In the genomic region with DNA sequence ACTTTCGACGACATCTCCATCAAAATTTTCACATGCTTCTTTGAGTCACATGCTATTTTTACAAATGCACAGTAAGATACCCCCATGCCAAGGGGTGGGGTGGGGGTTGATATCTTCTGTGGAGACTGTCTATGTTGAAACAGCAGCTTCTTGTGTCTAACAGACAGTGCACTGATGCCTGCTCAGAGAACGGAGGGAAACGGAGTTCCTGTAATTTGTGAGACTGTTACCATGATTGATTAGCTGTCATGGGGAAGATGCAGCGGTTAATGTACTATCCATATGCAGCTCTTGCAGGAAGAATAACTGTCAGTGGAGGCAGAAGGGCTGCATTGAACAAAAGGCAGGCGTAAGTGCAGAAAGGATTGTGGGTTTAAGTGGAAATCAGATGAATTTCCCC, we compare ENCODE assay signal across 18 mouse cellular contexts.
DNase-seq lines count a peak whose midpoint lies in the region; ATAC-seq and TF ChIP-seq lines count a peak whose summit lies in the region.
"Had no signal": no experiment of that assay in that cellular context is flagged by ENCODE, and none has a peak within 500 bp of the region (broad histone marks: within the 10 kb centered on the region; RNA-seq: fewer than 3 reads in every experiment).

No protein-coding gene starts in this region.

- no peak for ATAC-seq in lung, embryonic 14.5 days (ENCODE audit: insufficient read depth)
- peak; percentile 58; the same call in 1 of the 2 replicates for ATAC-seq in forebrain, embryonic 13.5 days
- no peak; the same call in 1 of the 2 replicates for ATAC-seq in hindbrain, embryonic 14.5 days (ENCODE audit: low FRiP score)
- no peak for ATAC-seq in midbrain, postnatal 0 days (ENCODE audit: low FRiP score)
- ATAC-seq: lung, postnatal 0 days had no signal

- no peaks in the 10 kb centered on the region for H3K27me3 ChIP-seq in lung, embryonic 14.5 days (ENCODE audit: insufficient read depth, low read length)
- no peaks in the 10 kb centered on the region for H3K27me3 ChIP-seq in forebrain, embryonic 13.5 days
- H3K27me3 ChIP-seq in hindbrain, embryonic 14.5 days (ENCODE audit: control insufficient read depth, insufficient read depth, low read length) = no peaks in the 10 kb centered on the region
- H3K27me3 ChIP-seq in midbrain, postnatal 0 days (ENCODE audit: insufficient read depth, low read length) = no peaks in the 10 kb centered on the region
- no peaks in the 10 kb centered on the region for H3K27me3 ChIP-seq in heart, embryonic 10.5 days (ENCODE audit: insufficient read depth, poor library complexity, severe bottlenecking)
- H3K27me3 ChIP-seq: limb, embryonic 12.5 days; megakaryocyte, embryonic 14.5 days had no signal

- no peaks in the 10 kb centered on the region for H3K36me3 ChIP-seq in lung, embryonic 14.5 days (ENCODE audit: insufficient read depth)
- H3K36me3 ChIP-seq in forebrain, embryonic 13.5 days (ENCODE audit: poor library complexity, severe bottlenecking) = no peaks in the 10 kb centered on the region
- H3K36me3 ChIP-seq in hindbrain, embryonic 14.5 days (replicated peaks; ENCODE audit: control insufficient read depth, insufficient read depth) = no peaks in the 10 kb centered on the region
- H3K36me3 ChIP-seq in midbrain, postnatal 0 days (ENCODE audit: insufficient read depth, low read length) = no peaks in the 10 kb centered on the region
- H3K36me3 ChIP-seq in heart, embryonic 10.5 days = no peaks in the 10 kb centered on the region
- H3K36me3 ChIP-seq: limb, embryonic 12.5 days had no signal

- no peaks in the 10 kb centered on the region for H3K9me3 ChIP-seq in lung, embryonic 14.5 days (ENCODE audit: low read depth, low read length)
- no peaks in the 10 kb centered on the region for H3K9me3 ChIP-seq in forebrain, embryonic 13.5 days (replicated peaks)
- H3K9me3 ChIP-seq in hindbrain, embryonic 14.5 days (ENCODE audit: control insufficient read depth, low read length) = no peaks in the 10 kb centered on the region
- no peaks in the 10 kb centered on the region for H3K9me3 ChIP-seq in midbrain, postnatal 0 days (ENCODE audit: low read length)
- no peaks in the 10 kb centered on the region for H3K9me3 ChIP-seq in heart, embryonic 10.5 days
- H3K9me3 ChIP-seq: limb, embryonic 12.5 days; megakaryocyte, embryonic 14.5 days had no signal

- WGBS in lung, embryonic 14.5 days = 43% methylated on average over 6 of the region's 6 CpGs
- 76% methylated on average over 6 of the region's 6 CpGs for WGBS in forebrain, embryonic 13.5 days
- WGBS in hindbrain, embryonic 14.5 days = 50% methylated on average over 6 of the region's 6 CpGs
- 69% methylated on average over 6 of the region's 6 CpGs for WGBS in midbrain, postnatal 0 days
- WGBS in heart, embryonic 10.5 days = 67% methylated on average over 6 of the region's 6 CpGs

- H3K4me1 ChIP-seq in lung, embryonic 14.5 days (ENCODE audit: insufficient read depth) = no peaks in the 10 kb centered on the region
- peaks cover 16% of the 10 kb centered on the region; the same call in 1 of the 2 replicates for H3K4me1 ChIP-seq in forebrain, embryonic 13.5 days
- H3K4me1 ChIP-seq in hindbrain, embryonic 14.5 days (replicated peaks; ENCODE audit: control insufficient read depth, insufficient read depth, low read length) = peaks cover 26% of the 10 kb centered on the region; the same call in 1 of the 2 replicates
- peaks cover 6% of the 10 kb centered on the region; the same call in 1 of the 2 replicates for H3K4me1 ChIP-seq in midbrain, postnatal 0 days (ENCODE audit: insufficient read depth, low read length)
- H3K4me1 ChIP-seq in heart, embryonic 10.5 days = no peaks in the 10 kb centered on the region
- H3K4me1 ChIP-seq: megakaryocyte, embryonic 14.5 days had no signal

- H3K9ac ChIP-seq in lung, embryonic 14.5 days = no peak overlapping the region
- H3K9ac ChIP-seq in forebrain, embryonic 13.5 days = no peak overlapping the region
- peak overlapping the region; percentile 40; the same call in 1 of the 2 replicates for H3K9ac ChIP-seq in hindbrain, embryonic 14.5 days
- H3K9ac ChIP-seq in midbrain, postnatal 0 days (replicated peaks; ENCODE audit: low read length, poor library complexity, severe bottlenecking) = no peak overlapping the region
- H3K9ac ChIP-seq: limb, embryonic 12.5 days; liver, embryonic 14.5 days had no signal

- no peak overlapping the region for H3K4me3 ChIP-seq in lung, embryonic 14.5 days (ENCODE audit: low read depth, low read length)
- H3K4me3 ChIP-seq in forebrain, embryonic 13.5 days = no peak overlapping the region
- H3K4me3 ChIP-seq in hindbrain, embryonic 14.5 days (replicated peaks; ENCODE audit: low read length) = no peak overlapping the region
- H3K4me3 ChIP-seq in midbrain, postnatal 0 days (ENCODE audit: low read depth, low read length) = no peak overlapping the region
- no peak overlapping the region for H3K4me3 ChIP-seq in heart, embryonic 10.5 days
- H3K4me3 ChIP-seq: limb, embryonic 12.5 days; megakaryocyte, embryonic 14.5 days had no signal

- peak; percentile 43 for DNase-seq in lung, embryonic 14.5 days
- DNase-seq in lung, postnatal 14 days = no peak
- peak; percentile 56 for DNase-seq in hindbrain, embryonic 14.5 days (ENCODE audit: low spot score)
- DNase-seq in midbrain, postnatal 0 days (ENCODE audit: low spot score) = peak; percentile 35
- no peak for DNase-seq in cerebellum, postnatal 25 days
- no peak for DNase-seq in heart, embryonic 10.5 days (ENCODE audit: low spot score)
- no peak for DNase-seq in spleen, postnatal 14 days (ENCODE audit: low spot score in 2 of 2)
- DNase-seq: adrenal gland, postnatal 14 days; cerebellum, adult 8-10 months; kidney, adult 11 months; kidney, postnatal 14 days; right cerebral cortex, postnatal 4 days; thymus, postnatal 4 days had no signal

- no peak for TF ChIP-seq CTCF in lung, embryonic 14.5 days (IDR thresholded peaks at IDR 0.05; ENCODE audit: low read depth)
- TF ChIP-seq CTCF in midbrain, postnatal 0 days (IDR thresholded peaks at IDR 0.05) = no peak

- no peak overlapping the region for H3K27ac ChIP-seq in lung, embryonic 14.5 days (ENCODE audit: low read depth)
- H3K27ac ChIP-seq in forebrain, embryonic 13.5 days = no peak overlapping the region; the same call in 1 of the 2 replicates
- peak overlapping the region; percentile 78 for H3K27ac ChIP-seq in hindbrain, embryonic 14.5 days
- no peak overlapping the region for H3K27ac ChIP-seq in midbrain, postnatal 0 days (ENCODE audit: low read depth, low read length)
- no peak overlapping the region for H3K27ac ChIP-seq in heart, embryonic 10.5 days
- H3K27ac ChIP-seq: limb, embryonic 12.5 days; liver, embryonic 14.5 days had no signal

- H3K4me2 ChIP-seq in lung, embryonic 14.5 days = no peak overlapping the region
- no peak overlapping the region for H3K4me2 ChIP-seq in forebrain, embryonic 13.5 days
- H3K4me2 ChIP-seq in hindbrain, embryonic 14.5 days (replicated peaks) = no peak overlapping the region
- H3K4me2 ChIP-seq in midbrain, postnatal 0 days (ENCODE audit: low read depth, low read length, poor library complexity, severe bottlenecking) = no peak overlapping the region

Comparison
In these comparisons a context has a peak if more than half of its experiments do, and no peak if none do; other contexts are left out.
1. DNase-seq: peak in lung, embryonic 14.5 days (single experiment), hindbrain, embryonic 14.5 days (single experiment) and midbrain, postnatal 0 days (single experiment); none in lung, postnatal 14 days (single experiment), cerebellum, postnatal 25 days (0 of 2), heart, embryonic 10.5 days (single experiment) and spleen, postnatal 14 days (0 of 2).